Mouse (Mus musculus) embryo, embryonic 10.5 days (tissue): ENCODE measurements at regions not wholly inside any gene's neighbourhood (a gene's known extent, or its start where the extent isn't known, plus 50 kb on each side); places are given as distances from the start of the nearest gene placed in this dataset.

ENCODE experiments used
- DNase-seq: peaks from one replicate; pipeline ENCODE4 v3.0.0-alpha.2; 2015; ENCODE audit warnings: low spot score

DNA sequence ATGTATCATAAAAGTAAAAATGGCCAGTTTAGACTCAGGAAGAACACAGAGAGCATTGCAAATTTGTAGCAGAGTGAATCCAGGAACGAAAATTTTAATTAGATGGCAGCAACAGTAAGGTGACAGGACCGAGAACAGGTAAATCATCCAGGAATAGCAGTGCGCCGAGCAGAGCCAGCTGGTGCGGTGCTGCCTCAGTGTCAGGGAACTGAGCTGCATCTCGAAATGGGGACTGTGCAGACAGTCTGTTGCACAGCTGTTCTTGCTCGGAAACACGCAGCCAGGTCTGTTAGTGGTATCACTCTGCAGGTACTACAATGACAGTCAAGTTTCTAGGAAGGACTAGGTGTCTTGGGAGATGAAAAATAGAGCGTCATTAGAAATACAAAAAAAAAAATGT lies 490.8 kb downstream of the Prkd1 start:
- no peak for DNase-seq

DNA sequence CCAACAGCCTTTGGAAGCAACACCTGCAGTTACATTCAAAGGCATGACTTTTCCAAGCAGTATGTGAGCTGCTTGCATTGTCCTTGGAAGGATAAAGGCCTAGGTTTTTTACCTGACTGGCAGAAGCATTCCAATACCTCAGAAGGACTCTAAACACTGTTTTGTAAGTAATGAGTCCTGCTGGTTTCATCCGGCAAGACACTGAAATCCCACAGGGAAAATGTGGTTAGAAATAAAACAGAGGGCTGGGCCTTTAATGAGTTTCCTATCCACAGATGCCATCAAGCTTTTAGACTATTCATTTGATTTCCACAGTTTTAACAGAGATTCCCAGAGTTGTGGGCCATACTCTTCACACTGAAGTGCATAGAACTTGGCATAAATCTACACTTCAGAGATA lies 461.6 kb downstream of the Prkd1 start:
- no peak for DNase-seq

GRCm38 (mm10) chr12:50190892-50191539 lies 457.9 kb downstream of the Prkd1 start:
- no peak for DNase-seq

- DNase-seq: no peak
Observed at GRCm38 (mm10) chr12:50191733-50192612, 456.9 kb downstream of the Prkd1 start.

- no peak for DNase-seq
Observed at GRCm38 (mm10) chr12:50193501-50193900, 455.4 kb downstream of the Prkd1 start.

DNA sequence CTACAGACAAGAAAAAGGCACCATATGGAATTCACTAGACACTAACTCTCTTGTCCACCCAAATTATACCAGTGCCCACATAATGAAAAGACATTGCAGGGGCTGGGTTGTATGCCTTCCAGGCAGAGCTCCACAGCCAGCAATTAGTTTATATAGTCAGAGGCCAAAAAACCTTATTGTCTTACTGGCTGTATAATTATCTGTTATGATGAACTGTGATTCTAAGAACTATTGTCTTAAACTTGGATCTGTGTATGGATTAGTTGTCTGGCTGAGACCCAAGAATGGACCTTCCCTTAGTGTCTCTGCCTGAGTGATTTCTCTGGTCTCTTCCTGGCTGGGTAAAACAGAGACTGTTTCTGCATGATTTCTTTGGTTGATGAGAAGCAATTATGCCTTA lies 454.2 kb downstream of the Prkd1 start:
- DNase-seq: no peak

DNA sequence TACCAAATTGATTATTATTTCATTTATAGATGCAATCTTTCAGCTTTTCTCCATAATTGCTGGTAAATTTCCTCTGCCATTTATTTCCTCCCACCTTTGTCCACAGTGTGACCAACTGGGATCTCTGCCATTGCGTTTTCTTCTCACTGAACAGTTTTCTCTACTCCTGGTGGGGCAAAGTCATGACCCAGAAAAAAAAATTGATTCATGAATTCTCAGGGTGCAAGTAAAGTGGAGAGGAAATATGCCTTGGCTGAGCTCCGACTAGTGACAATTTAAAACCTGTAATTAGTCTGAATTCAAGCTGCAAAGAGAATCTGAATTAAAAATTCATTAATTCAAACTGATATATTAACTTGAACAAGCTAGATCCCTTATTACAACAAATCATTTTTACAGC lies 452.6 kb downstream of the Prkd1 start:
- no peak for DNase-seq

- no peak for DNase-seq
Observed at GRCm38 (mm10) chr12:50241139-50241538, 407.8 kb downstream of the Prkd1 start.

DNA sequence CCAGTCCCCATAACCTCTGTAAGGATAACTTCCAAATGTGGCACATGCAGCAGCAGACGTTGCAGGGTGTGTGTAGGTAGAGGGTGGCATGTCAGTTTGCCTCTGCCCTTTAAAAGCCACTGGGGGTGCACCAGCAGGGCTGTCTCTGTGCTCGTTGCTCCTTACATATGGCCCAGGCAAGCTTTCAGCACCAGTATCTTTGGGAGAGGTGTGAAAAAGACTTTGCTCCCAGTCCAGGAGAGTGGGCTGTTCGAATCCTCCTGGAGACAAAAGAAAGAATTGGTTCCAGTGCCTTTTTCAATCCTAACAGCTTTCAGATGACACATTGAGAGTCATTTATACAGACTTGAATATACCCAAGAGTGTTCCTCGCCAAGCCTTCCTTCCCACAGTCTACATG lies 390.0 kb downstream of the Prkd1 start:
- no peak for DNase-seq

DNA sequence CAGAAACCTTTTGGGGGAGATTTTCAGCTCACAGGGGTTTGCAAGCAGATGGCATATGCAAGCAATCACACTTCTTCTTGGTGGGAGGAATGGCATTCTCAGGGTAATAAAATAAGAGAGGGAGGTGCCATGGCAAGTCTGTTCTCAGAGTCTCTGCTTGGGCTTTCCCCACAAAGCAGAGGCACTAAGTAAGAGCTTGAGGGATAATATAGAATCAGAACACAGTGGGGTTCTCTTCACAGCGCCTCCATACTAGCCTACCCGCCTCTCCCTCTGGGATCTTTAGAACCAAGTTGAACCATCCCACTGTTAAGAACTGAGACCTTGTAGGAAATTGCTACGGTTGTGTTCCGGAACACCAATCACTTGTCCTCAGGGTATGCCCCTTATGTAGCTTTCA lies 387.8 kb downstream of the Prkd1 start:
- no peak for DNase-seq

DNA sequence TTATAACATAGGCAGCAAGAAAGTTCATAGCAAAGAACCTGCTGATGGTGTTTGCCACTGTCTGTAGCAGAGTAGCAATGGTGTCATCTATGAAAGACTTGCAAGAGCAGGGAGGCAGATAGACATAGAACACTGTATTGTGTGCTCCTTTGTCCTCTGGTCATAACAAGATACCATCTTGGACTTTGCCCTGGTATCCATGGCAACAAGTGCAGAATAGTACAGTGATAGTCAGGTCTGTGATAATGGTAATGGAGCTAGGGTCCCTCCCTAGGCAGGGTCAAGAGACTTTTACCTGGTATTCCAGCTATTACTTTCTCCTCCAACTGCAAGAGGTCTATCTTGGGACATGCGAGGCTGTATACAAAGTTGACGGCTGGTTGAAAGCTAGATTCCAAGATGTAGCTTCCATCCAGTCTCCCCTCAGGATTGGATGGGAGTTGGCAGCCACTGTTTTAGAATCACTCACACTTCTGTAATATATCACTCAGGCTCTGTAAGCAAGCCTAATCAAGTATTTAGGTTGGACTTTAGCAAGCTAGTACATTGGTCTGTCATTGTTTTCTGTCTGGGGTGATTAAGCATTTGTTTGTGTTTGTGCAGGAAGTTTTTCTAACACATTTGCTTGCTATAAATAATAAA lies 375.5 kb downstream of the Prkd1 start:
- DNase-seq: no peak

DNA sequence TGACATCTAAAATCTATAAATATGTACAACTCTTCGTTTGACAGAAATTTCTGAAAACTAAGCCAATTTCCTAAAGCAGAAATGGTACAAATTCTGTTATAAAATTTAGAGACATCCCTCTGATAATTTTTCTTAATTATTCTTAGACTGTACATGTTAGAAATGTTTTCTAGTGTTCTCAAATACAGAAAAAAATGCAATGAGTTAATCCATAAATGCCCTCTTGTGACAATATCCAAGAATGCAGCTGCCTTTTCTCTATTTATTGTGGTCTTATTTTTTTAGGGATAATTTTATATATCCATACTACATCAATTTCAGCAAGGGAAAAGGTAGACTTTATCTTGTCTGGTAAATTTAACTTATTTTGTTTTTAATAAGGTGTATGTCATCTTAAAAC lies 367.3 kb downstream of the Prkd1 start:
- no peak for DNase-seq
